Mouse (Mus musculus): ENCODE results near the gene Sel1l. TPM values are rescaled to one million over a fixed set of nuclear protein-coding genes. Genes with fewer than 3 reads are reported as not detected.

Sel1l gene
- total RNA-seq, 2 experiments from 2014 or later = 162 to 163 TPM

- intact Hi-C loops (cut with DNase I) = loop anchor here (2.0 kb wide), 1 partner anchor 147 kb away; no protein-coding TSS in a partner anchor
- no peak for DNase-seq (ENCODE audit: low spot score in 2 of 2)
Measured at GRCm38 (mm10) chr12:91787959-91788437, 61.0 kb downstream of the Sel1l start, which contains the start of gene Ston2. TSS of gene Ston2 (minus strand) at chr12:91788387.

GRCm38 (mm10) chr12:91786355-91786754, 62.6 kb downstream of the Sel1l start:
- intact Hi-C loops (cut with DNase I) = no loop called here
- DNase-seq (ENCODE audit: low spot score in 2 of 2) = no peak

DNA sequence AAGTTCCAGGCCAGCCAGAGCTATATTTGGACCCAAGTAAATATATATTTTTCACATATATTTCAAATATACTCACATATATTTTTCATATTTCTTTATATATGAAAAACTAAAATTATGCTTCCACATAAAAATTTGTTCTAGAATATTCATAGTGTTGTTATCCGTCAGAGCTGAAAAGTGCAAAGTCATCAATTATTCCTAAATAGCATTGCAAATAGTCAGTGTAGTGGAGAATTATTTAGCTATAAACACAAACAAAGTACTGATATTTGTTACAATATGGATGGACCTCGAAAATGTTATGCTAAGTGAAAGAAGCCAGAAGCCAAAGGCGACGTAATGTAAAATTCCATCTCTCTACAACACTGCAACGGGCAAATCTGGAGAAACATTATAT, 67.5 kb downstream of the Sel1l start:
- intact Hi-C loops (cut with DNase I) = no loop called here
- no peak for DNase-seq (ENCODE audit: low spot score in 2 of 2)

GRCm38 (mm10) chr12:91780531-91780930, 68.4 kb downstream of the Sel1l start:
- DNase-seq (ENCODE audit: low spot score in 2 of 2) = no peak
- intact Hi-C loops (cut with DNase I) = no loop called here

DNA sequence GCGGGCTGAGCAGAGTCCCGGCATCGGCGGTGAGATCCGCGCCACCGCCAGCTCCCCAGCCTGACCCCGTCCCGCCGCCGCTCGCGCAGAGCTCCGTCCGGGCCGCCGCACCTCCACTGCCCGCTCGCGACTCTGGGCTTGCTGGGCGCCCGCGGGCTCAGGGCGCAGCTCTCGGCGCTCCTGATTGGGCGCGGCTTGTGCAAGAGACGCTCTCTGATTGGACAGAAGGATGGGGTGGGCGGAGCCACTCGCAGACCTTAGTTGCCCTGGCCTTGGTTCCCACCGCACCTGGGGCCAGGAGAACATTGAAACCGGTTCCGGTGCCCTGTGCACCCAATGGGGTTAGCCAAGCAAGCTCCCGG, 70.0 kb downstream of the Sel1l start:
- intact Hi-C loops (cut with DNase I) = no loop called here
- peak; percentile 75 to 77 for DNase-seq (ENCODE audit: low spot score in 2 of 2)

GRCm38 (mm10) chr12:91778211-91779003, 70.5 kb downstream of the Sel1l start:
- peak in 1 of 2 experiments; percentile 32 for DNase-seq (ENCODE audit: low spot score in 2 of 2)
- intact Hi-C loops (cut with DNase I) = no loop called here

DNA sequence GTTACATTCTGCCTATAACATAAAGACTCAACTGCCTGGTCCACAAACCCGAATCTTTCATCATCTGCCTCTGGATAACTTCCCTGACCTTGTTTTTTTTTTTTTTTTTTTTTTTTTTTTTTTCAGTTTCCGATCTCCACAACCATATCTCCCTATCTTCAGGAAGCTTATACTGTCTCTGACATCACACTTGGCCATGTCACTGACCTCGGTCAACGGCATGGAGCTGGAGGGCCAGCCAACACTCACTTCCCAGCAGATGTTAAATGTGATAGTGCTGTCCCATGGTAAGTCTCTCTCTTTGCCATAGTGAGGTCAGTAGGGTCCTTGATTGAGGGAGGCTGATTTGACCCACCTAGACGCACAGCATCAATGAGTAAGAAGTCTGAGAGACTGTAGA, 72.6 kb downstream of the Sel1l start:
- intact Hi-C loops (cut with DNase I) = no loop called here
- DNase-seq (ENCODE audit: low spot score in 2 of 2) = no peak

GRCm38 (mm10) chr12:91774811-91775284, 74.1 kb downstream of the Sel1l start:
- intact Hi-C loops (cut with DNase I) = no loop called here
- DNase-seq (ENCODE audit: low spot score in 2 of 2) = peak in 1 of 2 experiments; percentile 27

DNA sequence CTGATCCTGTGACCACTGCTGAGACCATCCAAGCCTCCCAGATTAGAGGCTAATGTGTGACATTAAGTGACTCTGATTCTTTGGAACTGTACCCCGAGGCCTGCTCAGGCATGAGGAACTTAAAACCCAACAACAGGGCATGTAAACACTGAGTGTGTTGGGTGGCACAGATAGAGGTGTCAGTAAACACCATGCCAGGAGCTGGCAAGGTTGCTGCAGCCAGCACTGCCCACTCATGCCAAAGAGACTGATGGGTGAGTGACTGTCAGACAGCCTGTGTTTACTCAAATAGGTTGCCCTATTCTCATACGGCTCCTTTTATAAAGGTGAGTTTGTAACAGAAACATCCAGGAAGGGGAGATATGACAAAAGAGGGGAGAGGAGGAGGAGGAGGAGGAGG, 80.1 kb downstream of the Sel1l start:
- intact Hi-C loops (cut with DNase I) = no loop called here
- DNase-seq (ENCODE audit: low spot score in 2 of 2) = no peak

DNA sequence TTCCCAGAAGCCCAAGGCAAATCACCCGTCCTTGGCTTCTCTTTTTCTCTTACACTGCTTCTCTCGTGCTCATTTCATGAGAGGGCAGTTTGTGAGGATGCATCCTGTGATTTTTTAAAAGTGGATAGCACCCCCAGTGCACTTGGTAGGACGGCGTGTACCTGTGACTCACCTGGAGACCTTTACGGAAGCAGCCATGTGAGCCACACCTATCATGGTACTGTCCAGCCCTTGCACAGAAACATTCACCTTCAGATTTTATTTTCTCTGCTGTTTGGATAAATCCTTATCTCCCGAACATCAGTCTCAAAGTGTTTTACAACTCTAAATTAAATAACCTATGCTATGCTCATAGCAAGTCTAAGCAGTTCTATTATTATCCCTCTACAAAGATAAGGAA, 80.8 kb downstream of the Sel1l start:
- no peak for DNase-seq (ENCODE audit: low spot score in 2 of 2)
- intact Hi-C loops (cut with DNase I) = no loop called here

GRCm38 (mm10) chr12:91766338-91767107, 82.4 kb downstream of the Sel1l start:
- intact Hi-C loops (cut with DNase I) = no loop called here
- peak; percentile 21 to 46 for DNase-seq (ENCODE audit: low spot score in 2 of 2)

DNA sequence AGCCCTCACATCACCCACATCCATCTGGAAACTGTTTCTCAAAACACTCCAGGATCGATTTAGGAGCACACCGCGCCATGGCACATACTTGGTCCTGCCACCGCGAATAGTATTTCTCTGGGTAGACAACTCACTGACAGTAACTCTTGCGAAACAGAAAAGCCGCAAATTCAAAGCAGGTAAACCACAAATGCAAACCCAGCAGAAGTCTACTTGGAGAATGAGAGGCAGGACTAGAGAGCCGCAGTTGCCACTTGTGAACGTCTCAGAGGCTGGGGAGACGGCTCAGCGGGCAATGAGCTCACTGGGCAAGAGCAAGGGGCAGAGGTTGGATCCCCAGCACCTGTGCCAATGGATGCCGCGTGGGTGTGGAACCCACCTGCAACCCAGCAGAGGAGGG, 83.5 kb downstream of the Sel1l start:
- peak in 1 of 2 experiments; percentile 20 for DNase-seq (ENCODE audit: low spot score in 2 of 2)
- intact Hi-C loops (cut with DNase I) = no loop called here

DNA sequence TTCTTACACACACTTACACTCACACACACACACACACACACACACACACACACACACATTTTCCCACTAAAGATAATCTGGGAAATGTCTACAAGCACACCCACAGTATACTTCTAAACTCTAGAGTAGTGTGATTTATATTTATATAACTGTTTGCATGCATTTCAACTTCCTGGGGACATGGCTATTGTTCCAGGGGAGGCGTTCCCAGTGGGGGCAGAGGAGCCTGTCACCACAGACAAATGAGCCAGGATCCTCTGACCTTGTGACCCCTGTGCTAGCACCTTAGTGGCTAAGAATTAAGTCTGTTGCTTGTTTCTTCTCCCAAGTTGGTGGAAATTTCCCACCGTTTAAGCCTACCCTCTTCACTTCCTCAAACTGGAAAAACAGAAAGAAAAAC, 83.9 kb downstream of the Sel1l start:
- DNase-seq (ENCODE audit: low spot score in 2 of 2) = peak in 1 of 2 experiments; percentile 24
- intact Hi-C loops (cut with DNase I) = no loop called here

GRCm38 (mm10) chr12:91764471-91764870, 84.5 kb downstream of the Sel1l start:
- intact Hi-C loops (cut with DNase I) = no loop called here
- DNase-seq (ENCODE audit: low spot score in 2 of 2) = no peak

- DNase-seq (ENCODE audit: low spot score in 2 of 2) = no peak
- intact Hi-C loops (cut with DNase I) = no loop called here
Measured at GRCm38 (mm10) chr12:91759836-91760235, 89.1 kb downstream of the Sel1l start.

DNA sequence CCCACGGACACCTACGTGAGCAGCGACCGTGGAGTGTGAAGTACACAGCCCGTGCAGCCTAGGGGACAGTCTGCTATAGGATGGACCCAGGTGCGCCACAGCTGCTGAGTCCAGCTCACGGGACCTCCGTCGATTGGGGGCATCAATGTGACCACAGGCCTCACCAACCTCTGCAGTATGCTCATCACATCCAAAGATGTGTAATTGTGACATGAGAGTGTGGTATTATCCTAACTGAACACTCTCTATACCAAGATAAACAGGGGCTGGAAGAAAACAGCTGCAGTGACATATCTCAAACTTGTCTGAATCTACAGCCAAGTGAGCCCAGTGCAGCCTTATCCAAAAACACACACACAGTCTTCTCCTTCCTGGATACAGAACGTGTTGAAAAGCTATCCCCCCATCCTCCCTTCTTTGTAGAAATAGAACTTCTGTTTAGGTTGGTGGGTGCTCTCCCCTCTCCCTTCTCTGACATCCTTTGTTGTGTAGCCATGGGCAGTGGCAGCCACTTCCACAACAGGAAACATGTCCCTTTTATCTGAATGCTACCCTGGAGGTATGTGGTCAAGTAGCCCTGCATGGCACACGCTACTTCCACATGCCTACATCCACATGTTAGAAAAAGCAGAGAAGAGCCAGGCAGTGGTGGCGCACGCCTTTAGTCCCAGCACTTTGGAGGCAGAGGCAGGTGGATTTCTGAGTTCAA, 90.9 kb downstream of the Sel1l start:
- no peak for DNase-seq (ENCODE audit: low spot score in 2 of 2)
- intact Hi-C loops (cut with DNase I) = no loop called here

DNA sequence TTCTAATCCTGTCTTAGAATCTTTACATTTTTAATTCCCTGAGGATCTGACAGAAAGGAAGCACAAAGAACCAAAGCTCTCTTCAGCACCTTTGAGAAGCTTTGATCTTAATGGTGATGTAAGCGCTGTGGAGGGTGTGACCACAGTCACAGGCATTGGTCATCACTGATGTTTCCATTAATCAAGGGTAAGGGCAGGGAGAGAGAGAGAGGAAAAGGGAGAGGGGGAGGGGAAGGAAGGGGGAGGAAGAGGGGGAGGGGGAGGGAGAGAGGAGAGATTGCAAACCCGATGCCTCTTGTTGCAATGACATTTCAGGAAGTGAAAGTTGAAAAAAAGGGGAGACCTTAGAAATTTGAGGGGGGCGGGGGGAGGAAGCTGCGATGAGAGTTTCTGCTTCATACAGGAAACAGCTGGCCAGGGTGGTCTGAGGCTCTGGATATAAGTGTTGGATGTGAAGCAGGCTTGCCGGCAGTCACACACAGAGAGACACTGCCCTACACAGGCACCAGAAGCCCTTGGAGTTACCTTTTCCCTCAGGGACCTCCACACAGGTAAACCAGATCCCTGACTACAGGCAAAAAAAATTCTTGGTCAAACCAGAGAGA, 92.3 kb downstream of the Sel1l start:
- DNase-seq (ENCODE audit: low spot score in 2 of 2) = no peak
- intact Hi-C loops (cut with DNase I) = no loop called here

All from left cerebral cortex, postnatal 25 days (tissue).